ENCODE assay signal across 8 mouse cellular contexts in genomic region chr5:111262574-111263239, GRCm38 (mm10).
DNase-seq lines count a peak whose midpoint lies in the region; ATAC-seq lines count a peak whose summit lies in the region.

No protein-coding gene starts in this region.

- no peaks in the 10 kb centered on the region for H3K27me3 ChIP-seq in embryonic facial prominence, embryonic 11.5 days (ENCODE audit: control insufficient read depth, insufficient read depth, low read length)
- peaks cover 9% of the 10 kb centered on the region; the same call in 1 of the 2 replicates for H3K27me3 ChIP-seq in midbrain, embryonic 12.5 days

- ATAC-seq in embryonic facial prominence, embryonic 11.5 days (replicated peaks; ENCODE audit: insufficient number of reproducible peaks, low FRiP score, low TSS enrichment, low read depth): 0 out of 2 replicates have a peak, but pooled peaks have one; percentile 14
- ATAC-seq in midbrain, embryonic 12.5 days (ENCODE audit: low FRiP score, low read depth): no peak

- H3K4me3 ChIP-seq in embryonic facial prominence, embryonic 11.5 days (ENCODE audit: low read depth, low read length): no peak overlapping the region
- no peak overlapping the region for H3K4me3 ChIP-seq in midbrain, embryonic 12.5 days

- peaks cover 8% of the 10 kb centered on the region; the same call in 1 of the 2 replicates for H3K9me3 ChIP-seq in embryonic facial prominence, embryonic 11.5 days (replicated peaks; ENCODE audit: control insufficient read depth, low read length)
- H3K9me3 ChIP-seq in midbrain, embryonic 12.5 days: peaks cover 7% of the 10 kb centered on the region

- no peak overlapping the region for H3K4me2 ChIP-seq in embryonic facial prominence, embryonic 11.5 days (ENCODE audit: low read depth, low read length)
- no peak overlapping the region for H3K4me2 ChIP-seq in midbrain, embryonic 12.5 days (replicated peaks)

- 21% methylated on average over 11 of the region's 11 CpGs for WGBS in embryonic facial prominence, embryonic 11.5 days
- WGBS in midbrain, embryonic 12.5 days: 26% methylated on average over 11 of the region's 11 CpGs

- H3K36me3 ChIP-seq in embryonic facial prominence, embryonic 11.5 days (replicated peaks; ENCODE audit: control insufficient read depth, insufficient read depth, low read depth, low read length): peaks cover 6% of the 10 kb centered on the region
- peaks cover 20% of the 10 kb centered on the region for H3K36me3 ChIP-seq in midbrain, embryonic 12.5 days

- H3K4me1 ChIP-seq in embryonic facial prominence, embryonic 11.5 days (ENCODE audit: control insufficient read depth, insufficient read depth, low read length): peaks cover 14% of the 10 kb centered on the region
- H3K4me1 ChIP-seq in midbrain, embryonic 12.5 days: peaks cover 32% of the 10 kb centered on the region

- intact Hi-C loops in heart, postnatal 36 days (cut with DNase I): loop anchor here (10.0 kb wide), 1 partner anchor 618 kb away; no protein-coding TSS in a partner anchor

- H3K27ac ChIP-seq in embryonic facial prominence, embryonic 11.5 days (replicated peaks; ENCODE audit: low read depth, low read length): peak overlapping the region; percentile 41; the same call in 1 of the 2 replicates
- H3K27ac ChIP-seq in midbrain, embryonic 12.5 days (replicated peaks): peak overlapping the region; percentile 76

- H3K9ac ChIP-seq in embryonic facial prominence, embryonic 11.5 days (replicated peaks; ENCODE audit: low read length): peak overlapping the region; percentile 22
- H3K9ac ChIP-seq in midbrain, embryonic 12.5 days (replicated peaks): peak overlapping the region; percentile 4; the same call in 1 of the 2 replicates

- DNase-seq in T-cell, adult 2 months (ENCODE audit: low spot score): peak; percentile 62
- peak; percentile 66 for DNase-seq in embryonic facial prominence, embryonic 11.5 days (ENCODE audit: low spot score)
- DNase-seq in heart, postnatal 36 days: peak; percentile 46 to 49
- DNase-seq in kidney, postnatal 25 days: peak; percentile 56 to 79
- no peak for DNase-seq in ovary, postnatal 36 days (ENCODE audit: low spot score)
- no peak for DNase-seq in frontal cortex, postnatal 25 days (ENCODE audit: low spot score in 2 of 2)
- DNase-seq in cerebellum, adult 8-10 months: no peak

Comparison
In these comparisons a context has a peak if more than half of its experiments do, and no peak if none do; other contexts are left out.
1. DNase-seq: peak in T-cell, adult 2 months (single experiment), embryonic facial prominence, embryonic 11.5 days (single experiment), heart, postnatal 36 days (2 of 2) and kidney, postnatal 25 days (2 of 2); none in ovary, postnatal 36 days (single experiment), frontal cortex, postnatal 25 days (0 of 2) and cerebellum, adult 8-10 months (single experiment).